Mouse (Mus musculus) myocyte (in vitro differentiated cells): ENCODE measurements around the gene Hils1.

Experiments used
- POLR2A ChIP-seq: IDR thresholded peaks from one replicate; pipeline ENCODE4 v1.6.1; 2011; ENCODE audit warnings: low read depth, mild to moderate bottlenecking, control low read depth, moderate library complexity; ENCODE audit not compliant: insufficient read length
- POLR2AphosphoS2 ChIP-seq: IDR thresholded peaks from one replicate; pipeline ENCODE4 v1.6.1; 2011; ENCODE audit warnings: low read depth, control low read depth; ENCODE audit not compliant: insufficient read length
- TCF12 ChIP-seq: IDR thresholded peaks from one replicate; pipeline ENCODE4 v1.6.1; 2011; ENCODE audit warnings: mild to moderate bottlenecking, control low read depth; ENCODE audit not compliant: poor library complexity, insufficient read depth, severe bottlenecking
- USF1 ChIP-seq: IDR thresholded peaks from one replicate; pipeline ENCODE4 v1.6.1; 2011; ENCODE audit warnings: low read depth, mild to moderate bottlenecking, control low read depth, moderate library complexity

DNA sequence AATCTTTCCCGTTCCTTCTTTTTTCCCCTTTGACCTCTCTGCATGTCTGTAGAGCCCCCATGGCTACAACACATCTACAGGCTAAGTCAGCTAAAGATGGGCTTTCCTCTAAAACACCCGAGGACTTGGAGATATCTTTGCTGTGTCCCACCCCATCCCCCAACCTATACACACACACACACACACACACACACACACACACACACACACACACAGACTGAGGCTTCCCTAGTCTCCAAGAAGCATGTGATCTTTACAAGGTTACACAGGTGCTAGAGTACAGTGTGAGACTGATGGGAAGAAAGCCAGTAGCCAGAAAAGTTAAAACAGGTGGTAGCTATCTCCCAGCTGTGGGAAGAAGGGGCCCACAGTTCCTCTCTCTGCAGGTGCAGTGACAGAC lies 19.0 kb downstream of the Hils1 start:
- TF ChIP-seq POLR2A (no peak), TCF12 (no peak), USF1 (no peak), POLR2AphosphoS2 (no peak)
